Mouse (Mus musculus) forebrain, embryonic 11.5 days (tissue): Measurements from ENCODE around the gene Zfp445. TPM values are rescaled to one million over a fixed set of nuclear protein-coding genes. Genes with fewer than 3 reads are reported as not detected.

Experiments used
- ATAC-seq: fragments of 200-750 bp; cut with Nextera tagmentation; replicated peaks from 2 replicates; pipeline ENCODE4 v1.8.0; 2017; ENCODE audit warnings: moderate TSS enrichment; ENCODE audit not compliant: low FRiP score
- DNase-seq: peaks from one replicate; pipeline ENCODE4 v3.0.0-alpha.2; 2017; ENCODE audit warnings: low spot score
- H3K27ac ChIP-seq: fragments of 300-500 bp; sonication (generic); 2 replicates; pipeline ENCODE4 v1.5.1; 2014; ENCODE audit warnings: low read depth, low read length
- H3K27me3 ChIP-seq: fragments of 300-500 bp; sonication (generic); 2 replicates; pipeline ENCODE4 v1.6.1; 2014; ENCODE audit warnings: mild to moderate bottlenecking, low read length, mixed read lengths; ENCODE audit not compliant: control insufficient read depth, insufficient read depth
- H3K36me3 ChIP-seq: fragments of 300-500 bp; sonication (generic); 2 replicates; pipeline ENCODE4 v1.6.1; 2014; ENCODE audit warnings: mild to moderate bottlenecking, low read length, moderate library complexity, mixed read lengths; ENCODE audit not compliant: control insufficient read depth, insufficient read depth
- H3K4me1 ChIP-seq: fragments of 300-500 bp; sonication (generic); replicated peaks from 2 replicates; pipeline ENCODE4 v1.6.1; 2014; ENCODE audit warnings: low read length, mixed read lengths; ENCODE audit not compliant: control insufficient read depth, insufficient read depth
- H3K4me2 ChIP-seq: fragments of 300-500 bp; sonication (generic); 2 replicates; pipeline ENCODE4 v1.6.1; 2014; ENCODE audit warnings: low read depth, mild to moderate bottlenecking, low read length, moderate library complexity, mixed read lengths; ENCODE audit not compliant: severe bottlenecking
- H3K4me3 ChIP-seq: fragments of 300-500 bp; sonication (generic); 2 replicates; pipeline ENCODE4 v1.5.1; 2014; ENCODE audit warnings: low read depth, low read length
- H3K9ac ChIP-seq: fragments of 300-500 bp; sonication (generic); 2 replicates; pipeline ENCODE4 v1.6.1; 2014; ENCODE audit warnings: low read length
- H3K9me3 ChIP-seq: fragments of 300-500 bp; sonication (generic); 2 replicates; pipeline ENCODE4 v1.6.1; 2016; ENCODE audit warnings: low read length, mixed read lengths; ENCODE audit not compliant: control insufficient read depth
- WGBS: fragments of 180-500 bp; shearing (Covaris S2); extraction: QIAGEN DNeasy Blood & Tissue Kit; methylation state at CpG from one replicate; pipeline ENCODE4 v1.1.7; 2014; 5-methylcytosine and 5-hydroxymethylcytosine counted together
- polyA plus RNA-seq: library from polyadenylated mRNA; unstranded; fragments of >200 nt; fragmentation: Nextera tagmentation; extraction: Ambion mirVana; gene quantifications from 2 replicates; pipeline ENCODE4 v1.2.1, GENCODE M21; 2014

Gene Zfp445
- polyA plus RNA-seq, 1 experiment from 2014 or later, result 81.8 TPM

GRCm38 (mm10) chr9:122823374-122824017 lies 42.3 kb downstream of the Zfp445 start:
- no peak for DNase-seq
- Histone ChIP-seq H3K36me3 (no peaks in the 10 kb centered on the region), H3K9me3 (no peaks in the 10 kb centered on the region), H3K9ac (no peak overlapping the region), H3K27me3 (no peaks in the 10 kb centered on the region), H3K4me3 (no peak overlapping the region), H3K4me1 (no peaks in the 10 kb centered on the region), H3K27ac (no peak overlapping the region), H3K4me2 (no peak overlapping the region)
- no peak for ATAC-seq
- WGBS, result 87% methylated on average over 5 of the region's 5 CpGs

- H3K9me3 ChIP-seq, result no peaks in the 10 kb centered on the region
- H3K4me1 ChIP-seq, result no peaks in the 10 kb centered on the region
- H3K9ac ChIP-seq, result no peak overlapping the region
- DNase-seq (no peak), ATAC-seq (no peak)
- H3K36me3 ChIP-seq, result no peaks in the 10 kb centered on the region
- 90% methylated on average over 4 of the region's 4 CpGs for WGBS
- H3K4me3 ChIP-seq, result no peak overlapping the region
- H3K27me3 ChIP-seq, result no peaks in the 10 kb centered on the region
- H3K4me2 ChIP-seq, result no peak overlapping the region
- no peak overlapping the region for H3K27ac ChIP-seq
Measured at GRCm38 (mm10) chr9:122815239-122815851, 50.5 kb downstream of the Zfp445 start.

GRCm38 (mm10) chr9:122814775-122815174 lies 51.0 kb downstream of the Zfp445 start:
- no peak overlapping the region for H3K9ac ChIP-seq
- H3K4me3 ChIP-seq, result no peak overlapping the region
- H3K27ac ChIP-seq, result no peak overlapping the region
- WGBS, result 96% methylated on average over 2 of the region's 2 CpGs
- no peaks in the 10 kb centered on the region for H3K4me1 ChIP-seq
- no peaks in the 10 kb centered on the region for H3K9me3 ChIP-seq
- no peaks in the 10 kb centered on the region for H3K36me3 ChIP-seq
- no peak overlapping the region for H3K4me2 ChIP-seq
- no peaks in the 10 kb centered on the region for H3K27me3 ChIP-seq
- ATAC-seq, result no peak
- no peak for DNase-seq

DNA sequence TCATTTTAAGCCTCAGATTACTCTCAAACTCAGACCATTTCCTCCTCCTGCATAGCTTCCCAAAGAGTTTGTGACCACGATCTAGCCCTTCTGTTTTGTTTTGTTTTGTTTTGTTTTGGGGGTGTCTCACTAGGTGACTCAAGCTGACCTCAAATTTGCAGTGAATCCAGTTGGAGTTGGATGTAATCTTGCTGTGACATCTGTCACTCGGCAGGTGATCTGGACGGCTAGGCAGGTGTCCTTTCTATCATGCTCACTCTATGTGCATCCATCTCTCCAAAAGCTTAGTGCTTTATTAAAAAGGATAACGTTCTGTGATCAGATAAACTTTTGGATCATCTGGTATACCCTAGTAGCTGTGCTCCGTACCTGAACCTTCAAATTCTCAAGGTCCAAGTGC lies 53.4 kb downstream of the Zfp445 start:
- ATAC-seq (no peak), DNase-seq (no peak)
- Histone ChIP-seq H3K9ac (no peak overlapping the region), H3K4me1 (no peaks in the 10 kb centered on the region), H3K27ac (no peak overlapping the region), H3K27me3 (no peaks in the 10 kb centered on the region), H3K36me3 (no peaks in the 10 kb centered on the region), H3K9me3 (no peaks in the 10 kb centered on the region), H3K4me3 (no peak overlapping the region), H3K4me2 (no peak overlapping the region)
- 86% methylated on average over 5 of the region's 5 CpGs for WGBS

DNA sequence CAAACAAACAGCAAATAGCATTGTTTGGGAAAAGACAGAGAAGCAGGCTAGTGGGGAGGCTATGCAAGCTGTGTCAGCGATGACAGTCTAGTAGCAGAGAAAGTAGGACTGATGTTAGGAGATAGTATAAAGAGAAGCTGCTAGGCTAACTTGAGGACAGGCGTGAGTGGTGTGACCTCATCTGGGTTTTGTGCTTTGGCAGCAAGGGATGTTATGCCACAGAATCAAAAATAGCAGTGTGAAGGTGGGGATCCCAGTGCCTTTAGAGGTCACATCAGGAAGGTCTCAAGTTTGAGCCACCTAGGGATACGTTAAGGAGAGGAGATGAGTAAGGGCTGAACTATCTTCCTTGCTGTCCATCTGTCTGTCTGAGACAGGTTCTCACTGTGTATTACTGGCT lies 55.6 kb downstream of the Zfp445 start:
- Histone ChIP-seq H3K27ac (no peak overlapping the region), H3K9ac (no peak overlapping the region), H3K36me3 (no peaks in the 10 kb centered on the region), H3K4me3 (no peak overlapping the region), H3K27me3 (no peaks in the 10 kb centered on the region), H3K4me2 (no peak overlapping the region), H3K4me1 (no peaks in the 10 kb centered on the region), H3K9me3 (no peaks in the 10 kb centered on the region)
- ATAC-seq (no peak), DNase-seq (no peak)
- WGBS, result 89% methylated on average over 3 of the region's 3 CpGs

DNA sequence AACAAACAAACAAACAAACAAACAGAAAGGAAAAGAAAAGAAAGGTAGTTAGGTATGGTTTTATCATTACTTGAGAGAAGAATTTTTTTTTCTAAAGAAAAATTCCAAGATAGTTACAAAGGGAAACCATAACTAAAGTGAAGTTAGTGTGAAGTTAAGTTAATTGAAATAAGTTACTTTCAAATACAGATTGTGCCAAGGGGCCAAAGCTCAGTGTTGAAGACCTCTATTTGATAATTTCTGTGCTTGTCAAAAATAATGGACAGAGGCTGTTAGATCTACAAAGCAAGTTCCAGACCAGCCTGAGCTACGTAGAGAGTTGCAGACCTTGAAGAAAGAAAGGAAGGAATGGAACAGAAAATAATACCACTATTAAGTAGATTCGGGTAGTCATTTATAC lies 58.6 kb downstream of the Zfp445 start:
- H3K9ac ChIP-seq, result no peak overlapping the region
- WGBS, result 91% methylated on average over 2 of the region's 2 CpGs
- no peaks in the 10 kb centered on the region for H3K4me1 ChIP-seq
- H3K36me3 ChIP-seq, result no peaks in the 10 kb centered on the region
- no peak overlapping the region for H3K4me3 ChIP-seq
- no peak overlapping the region for H3K4me2 ChIP-seq
- H3K27me3 ChIP-seq, result no peaks in the 10 kb centered on the region
- H3K27ac ChIP-seq, result no peak overlapping the region
- H3K9me3 ChIP-seq, result no peaks in the 10 kb centered on the region
- DNase-seq, result no peak
- no peak for ATAC-seq

- DNase-seq, result no peak
- 13% methylated on average over 10 of the region's 10 CpGs for WGBS
- Histone ChIP-seq H3K36me3 (no peaks in the 10 kb centered on the region), H3K4me3 (peak overlapping the region; percentile 68), H3K27me3 (no peaks in the 10 kb centered on the region), H3K9ac (peak overlapping the region; percentile 81), H3K4me2 (peak overlapping the region; percentile 96), H3K9me3 (no peaks in the 10 kb centered on the region), H3K27ac (peak overlapping the region; percentile 83), H3K4me1 (no peaks in the 10 kb centered on the region)
- ATAC-seq, result no peak; the same call in 1 of the 2 replicates
Measured at GRCm38 (mm10) chr9:122805845-122806341, 59.9 kb downstream of the Zfp445 start.

- peak within 1 kb of the TSS; percentile 96 for H3K4me2 ChIP-seq
- H3K36me3 ChIP-seq, result no peaks in the 10 kb centered on the region
- DNase-seq (peak; percentile 95), ATAC-seq (peak; percentile 98)
- H3K4me1 ChIP-seq, result no peaks in the 10 kb centered on the region
- peak within 1 kb of the TSS; percentile 68 for H3K4me3 ChIP-seq
- WGBS, result 8% methylated on average over 42 of the region's 42 CpGs
- H3K9ac ChIP-seq, result peak within 1 kb of the TSS; percentile 81
- H3K27me3 ChIP-seq, result no peaks in the 10 kb centered on the region
- H3K9me3 ChIP-seq, result no peaks in the 10 kb centered on the region
- H3K27ac ChIP-seq, result peak within 1 kb of the TSS; percentile 83
Measured at GRCm38 (mm10) chr9:122805053-122805844, 60.6 kb downstream of the Zfp445 start, which contains the start of gene Tcaim. Gene Tcaim, plus strand, starts transcription at chr9:122805539.
